Mouse (Mus musculus): Measurements from ENCODE around the gene Fkbp11. TPM values are rescaled to one million over a fixed set of nuclear protein-coding genes. Genes with fewer than 3 reads are reported as not detected.

The Fkbp11 gene
- polyA plus RNA-seq, 1 experiment from 2014 or later, result 7.2 TPM

- WGBS, result 83% methylated on average over 6 of the region's 6 CpGs
- Histone ChIP-seq H3K27me3 (ENCODE audit: control insufficient read depth, insufficient read depth, low read length) (0 out of 2 replicates have a peak, but pooled peaks cover 3% of the 10 kb centered on the region), H3K4me1 (replicated peaks; ENCODE audit: control insufficient read depth, insufficient read depth, low read length) (0 out of 2 replicates have a peak, but pooled peaks cover 3% of the 10 kb centered on the region), H3K4me3 (replicated peaks; ENCODE audit: low read length) (no peak overlapping the region), H3K36me3 (replicated peaks; ENCODE audit: control insufficient read depth, insufficient read depth) (peaks cover 7% of the 10 kb centered on the region; the same call in 1 of the 2 replicates), H3K4me2 (replicated peaks) (no peak overlapping the region), H3K9ac (no peak overlapping the region), H3K9me3 (ENCODE audit: control insufficient read depth, low read length) (no peaks in the 10 kb centered on the region), H3K27ac (no peak overlapping the region)
- no peak for ATAC-seq (ENCODE audit: low FRiP score)
- DNase-seq (ENCODE audit: low spot score), result no peak
Measured at GRCm38 (mm10) chr15:98730790-98731189, 2.8 kb upstream of the Fkbp11 start.

DNA sequence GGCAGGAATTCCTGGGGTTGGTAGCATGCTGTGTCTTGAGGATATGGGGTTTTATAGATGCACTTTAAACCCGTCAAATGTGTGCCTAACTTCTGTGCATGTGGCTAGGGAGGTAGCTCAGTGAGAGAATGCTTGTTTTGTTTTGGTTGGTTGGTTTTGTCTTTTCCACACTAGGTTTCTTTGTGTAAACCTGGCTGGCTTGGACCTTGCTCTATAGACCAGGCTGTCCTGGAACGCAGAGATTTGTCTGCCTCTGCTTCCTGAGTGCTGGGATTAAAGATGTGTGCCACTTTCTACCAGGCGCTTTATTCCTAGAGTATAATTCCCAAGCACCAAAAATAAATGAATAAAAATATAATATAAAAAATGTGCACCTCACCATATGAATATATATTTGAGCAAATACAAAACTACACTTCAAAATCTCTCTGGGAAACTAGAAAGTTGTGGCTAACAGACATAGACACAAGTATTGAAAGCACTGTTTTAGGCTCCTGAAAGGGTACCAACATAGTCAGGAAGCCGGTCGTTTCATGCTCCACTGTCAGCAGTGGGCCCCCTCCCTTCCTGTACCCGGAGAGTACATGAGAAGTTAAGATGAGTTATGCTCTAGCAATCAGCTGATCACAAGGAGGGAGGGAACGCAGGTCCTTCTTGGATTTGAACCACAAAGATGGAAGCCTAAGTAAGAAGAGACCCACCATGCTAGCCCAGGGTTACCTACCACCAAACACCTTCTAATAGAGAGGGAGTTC is 2.0 kb upstream of the Fkbp11 start:
- no peak for ATAC-seq (ENCODE audit: low FRiP score)

GRCm38 (mm10) chr15:98728366-98728765 is 368 bp upstream of the Fkbp11 start:
- DNase-seq (ENCODE audit: low spot score) (no peak), ATAC-seq (ENCODE audit: low FRiP score) (no peak)
- Histone ChIP-seq H3K27me3 (ENCODE audit: control insufficient read depth, insufficient read depth, low read length) (peaks cover 13% of the 10 kb centered on the region; the same call in 1 of the 2 replicates), H3K27ac (no peak overlapping the region), H3K9ac (no peak overlapping the region), H3K4me1 (replicated peaks; ENCODE audit: control insufficient read depth, insufficient read depth, low read length) (0 out of 2 replicates have a peak, but pooled peaks cover 3% of the 10 kb centered on the region), H3K4me3 (replicated peaks; ENCODE audit: low read length) (peak overlapping the region; percentile 35; the same call in 1 of the 2 replicates), H3K4me2 (replicated peaks) (peak overlapping the region; percentile 86), H3K36me3 (replicated peaks; ENCODE audit: control insufficient read depth, insufficient read depth) (no peaks in the 10 kb centered on the region), H3K9me3 (ENCODE audit: control insufficient read depth, low read length) (no peaks in the 10 kb centered on the region)
- WGBS, result 35% methylated on average over 9 of the region's 9 CpGs

More for the DNA sequence above, 2.0 kb upstream of the Fkbp11 start:
- no peak overlapping the region for H3K27ac ChIP-seq
- WGBS, result 76% methylated on average over 7 of the region's 7 CpGs
- no peak for DNase-seq (ENCODE audit: low spot score)
- H3K4me2 ChIP-seq (replicated peaks), result no peak overlapping the region
- H3K4me3 ChIP-seq (replicated peaks; ENCODE audit: low read length), result no peak overlapping the region
- H3K36me3 ChIP-seq (replicated peaks; ENCODE audit: control insufficient read depth, insufficient read depth), result peaks cover 1% of the 10 kb centered on the region; the same call in 1 of the 2 replicates
- H3K9ac ChIP-seq, result no peak overlapping the region
- H3K4me1 ChIP-seq (replicated peaks; ENCODE audit: control insufficient read depth, insufficient read depth, low read length), result 0 out of 2 replicates have a peak, but pooled peaks cover 3% of the 10 kb centered on the region
- H3K27me3 ChIP-seq (ENCODE audit: control insufficient read depth, insufficient read depth, low read length), result 0 out of 2 replicates have a peak, but pooled peaks cover 8% of the 10 kb centered on the region
- H3K9me3 ChIP-seq (ENCODE audit: control insufficient read depth, low read length), result no peaks in the 10 kb centered on the region

- Histone ChIP-seq H3K4me2 (replicated peaks) (peak overlapping the region; percentile 86), H3K4me1 (replicated peaks; ENCODE audit: control insufficient read depth, insufficient read depth, low read length) (0 out of 2 replicates have a peak, but pooled peaks cover 3% of the 10 kb centered on the region), H3K4me3 (replicated peaks; ENCODE audit: low read length) (peak overlapping the region; percentile 35; the same call in 1 of the 2 replicates), H3K9ac (no peak overlapping the region), H3K9me3 (ENCODE audit: control insufficient read depth, low read length) (no peaks in the 10 kb centered on the region), H3K36me3 (replicated peaks; ENCODE audit: control insufficient read depth, insufficient read depth) (no peaks in the 10 kb centered on the region), H3K27ac (no peak overlapping the region), H3K27me3 (ENCODE audit: control insufficient read depth, insufficient read depth, low read length) (peaks cover 19% of the 10 kb centered on the region)
- ATAC-seq (ENCODE audit: low FRiP score) (no peak), DNase-seq (ENCODE audit: low spot score) (no peak)
- WGBS, result 51% methylated on average over 7 of the region's 7 CpGs
Measured at GRCm38 (mm10) chr15:98726746-98727145, 1.3 kb downstream of the Fkbp11 start.

DNA sequence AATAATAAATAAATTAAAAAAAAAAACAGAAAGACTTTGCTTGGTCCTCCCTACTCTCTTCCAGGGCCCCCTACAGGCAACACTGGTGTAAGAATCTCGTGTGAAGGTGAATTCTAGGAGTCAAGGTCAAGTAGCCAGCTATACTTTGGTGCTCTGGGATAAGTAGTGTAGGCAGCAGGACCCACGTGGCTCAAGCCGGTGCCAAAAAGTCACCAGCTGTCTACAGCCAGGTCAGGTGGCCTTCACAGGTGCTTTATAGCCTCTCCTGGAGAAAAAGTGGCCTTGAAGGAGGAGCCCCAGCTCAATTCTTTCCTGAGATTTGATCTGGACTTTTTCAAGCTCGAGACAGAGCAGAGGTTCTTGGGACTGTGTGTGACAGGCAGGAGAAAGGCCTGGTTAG is 1.9 kb downstream of the Fkbp11 start:
- no peak overlapping the region for H3K9ac ChIP-seq
- DNase-seq (ENCODE audit: low spot score) (no peak), ATAC-seq (ENCODE audit: low FRiP score) (no peak)
- WGBS, result 82% methylated on average over 4 of the region's 4 CpGs
- no peaks in the 10 kb centered on the region for H3K9me3 ChIP-seq (ENCODE audit: control insufficient read depth, low read length)
- H3K36me3 ChIP-seq (replicated peaks; ENCODE audit: control insufficient read depth, insufficient read depth), result no peaks in the 10 kb centered on the region
- 0 out of 2 replicates have a peak, but pooled peaks cover 3% of the 10 kb centered on the region for H3K4me1 ChIP-seq (replicated peaks; ENCODE audit: control insufficient read depth, insufficient read depth, low read length)
- peaks cover 19% of the 10 kb centered on the region for H3K27me3 ChIP-seq (ENCODE audit: control insufficient read depth, insufficient read depth, low read length)
- H3K4me2 ChIP-seq (replicated peaks), result no peak overlapping the region
- H3K4me3 ChIP-seq (replicated peaks; ENCODE audit: low read length), result no peak overlapping the region
- H3K27ac ChIP-seq, result no peak overlapping the region

GRCm38 (mm10) chr15:98724441-98724840 is 3.6 kb downstream of the Fkbp11 start:
- no peak for DNase-seq (ENCODE audit: low spot score)
- Histone ChIP-seq H3K9me3 (ENCODE audit: control insufficient read depth, low read length) (no peaks in the 10 kb centered on the region), H3K27ac (no peak overlapping the region), H3K4me1 (replicated peaks; ENCODE audit: control insufficient read depth, insufficient read depth, low read length) (0 out of 2 replicates have a peak, but pooled peaks cover 3% of the 10 kb centered on the region), H3K27me3 (ENCODE audit: control insufficient read depth, insufficient read depth, low read length) (peaks cover 15% of the 10 kb centered on the region), H3K9ac (no peak overlapping the region), H3K36me3 (replicated peaks; ENCODE audit: control insufficient read depth, insufficient read depth) (no peaks in the 10 kb centered on the region), H3K4me2 (replicated peaks) (peak overlapping the region; percentile 21), H3K4me3 (replicated peaks; ENCODE audit: low read length) (no peak overlapping the region)
- 26% methylated on average over 19 of the region's 19 CpGs for WGBS
- ATAC-seq (ENCODE audit: low FRiP score), result no peak

- Histone ChIP-seq H3K4me2 (replicated peaks) (no peak overlapping the region), H3K9me3 (ENCODE audit: control insufficient read depth, low read length) (no peaks in the 10 kb centered on the region), H3K27ac (no peak overlapping the region), H3K4me1 (replicated peaks; ENCODE audit: control insufficient read depth, insufficient read depth, low read length) (no peaks in the 10 kb centered on the region), H3K27me3 (ENCODE audit: control insufficient read depth, insufficient read depth, low read length) (peaks cover 15% of the 10 kb centered on the region), H3K4me3 (replicated peaks; ENCODE audit: low read length) (no peak overlapping the region), H3K9ac (no peak overlapping the region), H3K36me3 (replicated peaks; ENCODE audit: control insufficient read depth, insufficient read depth) (no peaks in the 10 kb centered on the region)
- WGBS, result 76% methylated on average over 14 of the region's 14 CpGs
- no peak for ATAC-seq (ENCODE audit: low FRiP score)
- no peak for DNase-seq (ENCODE audit: low spot score)
Measured at GRCm38 (mm10) chr15:98722854-98723253, 5.1 kb downstream of the Fkbp11 start.

DNA sequence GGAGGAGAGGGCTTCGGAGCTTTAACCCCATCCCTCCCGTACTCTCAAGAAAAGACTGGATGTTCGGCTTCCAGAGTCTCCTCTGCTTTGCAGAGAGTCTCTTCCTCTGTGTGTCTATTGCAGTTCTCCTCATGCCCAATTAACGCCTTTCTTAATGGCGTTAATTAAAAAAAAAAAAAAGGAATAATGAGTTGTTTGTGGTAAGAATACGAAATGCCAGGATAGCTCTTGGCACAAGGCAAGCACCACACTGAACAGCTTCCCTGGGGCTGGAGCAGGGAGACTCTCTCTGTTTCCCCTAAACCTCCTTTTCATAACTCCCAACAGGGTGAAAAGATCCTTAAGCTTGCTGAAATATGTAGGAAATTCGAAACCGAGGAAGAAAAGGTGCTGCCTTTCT is 5.8 kb downstream of the Fkbp11 start:
- no peaks in the 10 kb centered on the region for H3K36me3 ChIP-seq (replicated peaks; ENCODE audit: control insufficient read depth, insufficient read depth)
- H3K4me2 ChIP-seq (replicated peaks), result no peak overlapping the region
- H3K27me3 ChIP-seq (ENCODE audit: control insufficient read depth, insufficient read depth, low read length), result peaks cover 15% of the 10 kb centered on the region
- H3K9me3 ChIP-seq (ENCODE audit: control insufficient read depth, low read length), result no peaks in the 10 kb centered on the region
- 78% methylated on average over 8 of the region's 8 CpGs for WGBS
- no peak overlapping the region for H3K27ac ChIP-seq
- no peak overlapping the region for H3K4me3 ChIP-seq (replicated peaks; ENCODE audit: low read length)
- ATAC-seq (ENCODE audit: low FRiP score), result no peak
- H3K4me1 ChIP-seq (replicated peaks; ENCODE audit: control insufficient read depth, insufficient read depth, low read length), result no peaks in the 10 kb centered on the region
- DNase-seq (ENCODE audit: low spot score), result no peak
- H3K9ac ChIP-seq, result no peak overlapping the region

DNA sequence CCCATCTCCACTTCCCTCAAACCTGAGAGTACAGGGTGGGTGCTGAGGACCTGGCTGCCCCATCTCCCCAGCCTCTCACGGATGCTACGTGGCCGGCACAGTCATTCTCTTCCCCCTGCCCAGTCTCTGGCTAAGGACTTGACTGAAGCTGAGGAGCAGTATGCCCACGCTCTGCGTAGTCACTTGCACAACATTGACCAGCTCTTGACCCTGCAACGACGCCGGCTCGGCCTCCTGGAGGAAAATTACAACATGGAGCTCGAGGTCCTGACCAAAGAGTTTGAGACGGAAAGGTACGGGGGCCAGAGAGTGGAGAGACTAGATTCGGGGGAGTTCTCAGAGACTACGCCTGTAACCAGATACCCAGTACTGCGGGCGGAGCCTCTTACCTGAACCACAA is 10.7 kb downstream of the Fkbp11 start:
- Histone ChIP-seq H3K36me3 (replicated peaks; ENCODE audit: control insufficient read depth, insufficient read depth) (no peaks in the 10 kb centered on the region), H3K4me3 (replicated peaks; ENCODE audit: low read length) (no peak overlapping the region), H3K27ac (no peak overlapping the region), H3K9ac (no peak overlapping the region), H3K4me2 (replicated peaks) (no peak overlapping the region), H3K9me3 (ENCODE audit: control insufficient read depth, low read length) (no peaks in the 10 kb centered on the region), H3K27me3 (ENCODE audit: control insufficient read depth, insufficient read depth, low read length) (no peaks in the 10 kb centered on the region), H3K4me1 (replicated peaks; ENCODE audit: control insufficient read depth, insufficient read depth, low read length) (no peaks in the 10 kb centered on the region)
- DNase-seq (ENCODE audit: low spot score) (no peak), ATAC-seq (ENCODE audit: low FRiP score) (no peak)
- WGBS, result 78% methylated on average over 16 of the region's 16 CpGs
